Mouse (Mus musculus) stomach, embryonic 15.5 days (tissue): Measurements from ENCODE around the gene Minar1. TPM values are rescaled to one million over a fixed set of nuclear protein-coding genes. Genes with fewer than 3 reads are reported as not detected.

Experiments used
- ATAC-seq: fragments of 200-750 bp; cut with Nextera tagmentation; 2 replicates; pipeline ENCODE4 v1.8.0; 2017; ENCODE audit warnings: low read depth, moderate number of reproducible peaks, moderate TSS enrichment; ENCODE audit not compliant: insufficient read depth, low FRiP score
- H3K27ac ChIP-seq: fragments of 300-500 bp; sonication (generic); 2 replicates; pipeline ENCODE4 v1.5.1; 2015; ENCODE audit warnings: mild to moderate bottlenecking, inconsistent platforms
- H3K27me3 ChIP-seq: fragments of 300-500 bp; sonication (generic); replicated peaks from 2 replicates; pipeline ENCODE4 v1.6.1; 2015; ENCODE audit warnings: inconsistent platforms
- H3K36me3 ChIP-seq: fragments of 300-500 bp; sonication (generic); 2 replicates; pipeline ENCODE4 v1.6.1; 2015; ENCODE audit warnings: inconsistent platforms
- H3K4me1 ChIP-seq: fragments of 300-500 bp; sonication (generic); 2 replicates; pipeline ENCODE4 v1.6.1; 2015; ENCODE audit warnings: inconsistent platforms
- H3K4me2 ChIP-seq: fragments of 300-500 bp; sonication (generic); 2 replicates; pipeline ENCODE4 v1.6.1; 2015; ENCODE audit warnings: mild to moderate bottlenecking, inconsistent platforms
- H3K4me3 ChIP-seq: fragments of 300-500 bp; sonication (generic); replicated peaks from 2 replicates; pipeline ENCODE4 v1.5.1; 2015; ENCODE audit warnings: inconsistent platforms
- H3K9ac ChIP-seq: fragments of 300-500 bp; sonication (generic); 2 replicates; pipeline ENCODE4 v1.6.1; 2015; ENCODE audit warnings: inconsistent platforms
- H3K9me3 ChIP-seq: fragments of 300-500 bp; sonication (generic); 2 replicates; pipeline ENCODE4 v1.6.1; 2016; ENCODE audit warnings: inconsistent platforms
- WGBS: fragments of 180-500 bp; shearing (Covaris S2); methylation state at CpG from one replicate; pipeline ENCODE4 v1.1.7; 2015; 5-methylcytosine and 5-hydroxymethylcytosine counted together
- polyA plus RNA-seq: library from polyadenylated mRNA; unstranded; fragments of >200 nt; fragmentation: Nextera tagmentation; extraction: Ambion mirVana; gene quantifications from 2 replicates; pipeline ENCODE4 v1.2.1, GENCODE M21; 2015

Gene Minar1
- polyA plus RNA-seq, result 0.08 and 0.24 TPM in 2 replicates

- Histone ChIP-seq H3K27ac (no peak within 1 kb of the TSS), H3K4me1 (peaks cover 6% of the 10 kb centered on the region; the same call in 1 of the 2 replicates), H3K4me3 (peak within 1 kb of the TSS; percentile 45), H3K36me3 (no peaks in the 10 kb centered on the region), H3K27me3 (peaks cover 21% of the 10 kb centered on the region), H3K9me3 (no peaks in the 10 kb centered on the region), H3K4me2 (peak within 1 kb of the TSS; percentile 90), H3K9ac (peak within 1 kb of the TSS; percentile 13; the same call in 1 of the 2 replicates)
- 1% methylated on average over 27 of the region's 27 CpGs for WGBS
- ATAC-seq, result peak; percentile 73
Observed at GRCm38 (mm10) chr9:89623006-89623760, at the start of gene Minar1. Gene Minar1, minus strand, starts transcription at chr9:89623125.

- Histone ChIP-seq H3K36me3 (no peaks in the 10 kb centered on the region), H3K4me3 (no peak overlapping the region), H3K27me3 (no peaks in the 10 kb centered on the region), H3K9ac (no peak overlapping the region), H3K4me2 (no peak overlapping the region), H3K4me1 (no peaks in the 10 kb centered on the region), H3K9me3 (no peaks in the 10 kb centered on the region), H3K27ac (no peak overlapping the region)
- no peak for ATAC-seq
- WGBS, result 77% methylated on average over 4 of the region's 4 CpGs
Observed at GRCm38 (mm10) chr9:89669878-89670277, 47.0 kb upstream of the Minar1 start.

- Histone ChIP-seq H3K27ac (no peak overlapping the region), H3K4me1 (no peaks in the 10 kb centered on the region), H3K9ac (no peak overlapping the region), H3K4me2 (no peak overlapping the region), H3K36me3 (no peaks in the 10 kb centered on the region), H3K27me3 (no peaks in the 10 kb centered on the region), H3K9me3 (no peaks in the 10 kb centered on the region), H3K4me3 (no peak overlapping the region)
- ATAC-seq, result no peak
- 69% methylated on average over 4 of the region's 4 CpGs for WGBS
Observed at GRCm38 (mm10) chr9:89667306-89667942, 44.5 kb upstream of the Minar1 start.

GRCm38 (mm10) chr9:89650913-89651312 is 28.0 kb upstream of the Minar1 start:
- H3K4me1 ChIP-seq, result no peaks in the 10 kb centered on the region
- no peak overlapping the region for H3K27ac ChIP-seq
- H3K4me2 ChIP-seq, result no peak overlapping the region
- H3K36me3 ChIP-seq, result no peaks in the 10 kb centered on the region
- ATAC-seq, result no peak
- no peaks in the 10 kb centered on the region for H3K9me3 ChIP-seq
- WGBS, result 71% methylated on average over 6 of the region's 6 CpGs
- no peak overlapping the region for H3K9ac ChIP-seq
- H3K27me3 ChIP-seq, result no peaks in the 10 kb centered on the region
- H3K4me3 ChIP-seq, result no peak overlapping the region

GRCm38 (mm10) chr9:89637453-89637852 is 14.5 kb upstream of the Minar1 start:
- H3K36me3 ChIP-seq, result no peaks in the 10 kb centered on the region
- no peaks in the 10 kb centered on the region for H3K9me3 ChIP-seq
- no peak overlapping the region for H3K4me2 ChIP-seq
- H3K27ac ChIP-seq, result no peak overlapping the region
- H3K4me3 ChIP-seq, result no peak overlapping the region
- H3K27me3 ChIP-seq, result no peaks in the 10 kb centered on the region
- H3K9ac ChIP-seq, result no peak overlapping the region
- WGBS, result 69% methylated on average over 3 of the region's 3 CpGs
- no peaks in the 10 kb centered on the region for H3K4me1 ChIP-seq
- no peak for ATAC-seq

- under 1% methylated on average over 40 of the region's 42 CpGs for WGBS
- ATAC-seq, result peak; percentile 50
- H3K27me3 ChIP-seq, result peaks cover 21% of the 10 kb centered on the region
- peak overlapping the region; percentile 45 for H3K4me3 ChIP-seq
- no peaks in the 10 kb centered on the region for H3K36me3 ChIP-seq
- H3K27ac ChIP-seq, result no peak overlapping the region
- peak overlapping the region; percentile 90 for H3K4me2 ChIP-seq
- peaks cover 6% of the 10 kb centered on the region; the same call in 1 of the 2 replicates for H3K4me1 ChIP-seq
- peak overlapping the region; percentile 13; the same call in 1 of the 2 replicates for H3K9ac ChIP-seq
- H3K9me3 ChIP-seq, result no peaks in the 10 kb centered on the region
Observed at GRCm38 (mm10) chr9:89622296-89623005, 474 bp downstream of the Minar1 start.

- Histone ChIP-seq H3K4me1 (peaks cover 6% of the 10 kb centered on the region; the same call in 1 of the 2 replicates), H3K36me3 (no peaks in the 10 kb centered on the region), H3K27ac (no peak overlapping the region), H3K4me3 (0 out of 2 replicates have a peak overlapping the region, but pooled peaks have one; percentile 45), H3K9me3 (no peaks in the 10 kb centered on the region), H3K4me2 (peak overlapping the region; percentile 90), H3K27me3 (peaks cover 21% of the 10 kb centered on the region), H3K9ac (no peak overlapping the region)
- no peak for ATAC-seq
- 9% methylated on average over 11 of the region's 11 CpGs for WGBS
Observed at GRCm38 (mm10) chr9:89621750-89622149, 1.2 kb downstream of the Minar1 start.

GRCm38 (mm10) chr9:89620347-89620746 is 2.6 kb downstream of the Minar1 start:
- WGBS, result 29% methylated on average over 6 of the region's 6 CpGs
- peaks cover 6% of the 10 kb centered on the region; the same call in 1 of the 2 replicates for H3K4me1 ChIP-seq
- H3K4me2 ChIP-seq, result no peak overlapping the region
- no peak overlapping the region for H3K27ac ChIP-seq
- ATAC-seq, result no peak
- H3K9ac ChIP-seq, result no peak overlapping the region
- no peak overlapping the region for H3K4me3 ChIP-seq
- peaks cover 21% of the 10 kb centered on the region for H3K27me3 ChIP-seq
- H3K9me3 ChIP-seq, result no peaks in the 10 kb centered on the region
- no peaks in the 10 kb centered on the region for H3K36me3 ChIP-seq

GRCm38 (mm10) chr9:89616946-89617345 is 6.0 kb downstream of the Minar1 start:
- H3K36me3 ChIP-seq, result no peaks in the 10 kb centered on the region
- WGBS, result 93% methylated on average over 2 of the region's 2 CpGs
- no peak overlapping the region for H3K27ac ChIP-seq
- no peak overlapping the region for H3K4me3 ChIP-seq
- H3K27me3 ChIP-seq, result 0 out of 2 replicates have a peak, but pooled peaks cover 7% of the 10 kb centered on the region
- no peaks in the 10 kb centered on the region for H3K9me3 ChIP-seq
- H3K9ac ChIP-seq, result no peak overlapping the region
- no peak for ATAC-seq
- H3K4me2 ChIP-seq, result no peak overlapping the region
- H3K4me1 ChIP-seq, result no peaks in the 10 kb centered on the region

GRCm38 (mm10) chr9:89610592-89610991 is 12.3 kb downstream of the Minar1 start:
- Histone ChIP-seq H3K4me3 (no peak overlapping the region), H3K36me3 (no peaks in the 10 kb centered on the region), H3K4me1 (no peaks in the 10 kb centered on the region), H3K9me3 (no peaks in the 10 kb centered on the region), H3K9ac (no peak overlapping the region), H3K27me3 (no peaks in the 10 kb centered on the region), H3K27ac (no peak overlapping the region), H3K4me2 (no peak overlapping the region)
- peak; percentile 53 for ATAC-seq
- WGBS, result 31% methylated on average over 4 of the region's 4 CpGs

- WGBS, result 65% methylated on average over 7 of the region's 7 CpGs
- Histone ChIP-seq H3K27me3 (no peaks in the 10 kb centered on the region), H3K27ac (no peak overlapping the region), H3K36me3 (no peaks in the 10 kb centered on the region), H3K4me2 (no peak overlapping the region), H3K4me1 (no peaks in the 10 kb centered on the region), H3K9ac (no peak overlapping the region), H3K4me3 (no peak overlapping the region), H3K9me3 (no peaks in the 10 kb centered on the region)
- no peak for ATAC-seq
Observed at GRCm38 (mm10) chr9:89607321-89607720, 15.6 kb downstream of the Minar1 start.

GRCm38 (mm10) chr9:89606256-89606655 is 16.7 kb downstream of the Minar1 start:
- 64% methylated on average over 11 of the region's 11 CpGs for WGBS
- Histone ChIP-seq H3K27ac (no peak overlapping the region), H3K4me3 (no peak overlapping the region), H3K27me3 (no peaks in the 10 kb centered on the region), H3K9ac (no peak overlapping the region), H3K4me1 (no peaks in the 10 kb centered on the region), H3K36me3 (no peaks in the 10 kb centered on the region), H3K4me2 (no peak overlapping the region), H3K9me3 (no peaks in the 10 kb centered on the region)
- no peak for ATAC-seq
